Mouse (Mus musculus): ENCODE data around the gene Stxbp6.

DNA sequence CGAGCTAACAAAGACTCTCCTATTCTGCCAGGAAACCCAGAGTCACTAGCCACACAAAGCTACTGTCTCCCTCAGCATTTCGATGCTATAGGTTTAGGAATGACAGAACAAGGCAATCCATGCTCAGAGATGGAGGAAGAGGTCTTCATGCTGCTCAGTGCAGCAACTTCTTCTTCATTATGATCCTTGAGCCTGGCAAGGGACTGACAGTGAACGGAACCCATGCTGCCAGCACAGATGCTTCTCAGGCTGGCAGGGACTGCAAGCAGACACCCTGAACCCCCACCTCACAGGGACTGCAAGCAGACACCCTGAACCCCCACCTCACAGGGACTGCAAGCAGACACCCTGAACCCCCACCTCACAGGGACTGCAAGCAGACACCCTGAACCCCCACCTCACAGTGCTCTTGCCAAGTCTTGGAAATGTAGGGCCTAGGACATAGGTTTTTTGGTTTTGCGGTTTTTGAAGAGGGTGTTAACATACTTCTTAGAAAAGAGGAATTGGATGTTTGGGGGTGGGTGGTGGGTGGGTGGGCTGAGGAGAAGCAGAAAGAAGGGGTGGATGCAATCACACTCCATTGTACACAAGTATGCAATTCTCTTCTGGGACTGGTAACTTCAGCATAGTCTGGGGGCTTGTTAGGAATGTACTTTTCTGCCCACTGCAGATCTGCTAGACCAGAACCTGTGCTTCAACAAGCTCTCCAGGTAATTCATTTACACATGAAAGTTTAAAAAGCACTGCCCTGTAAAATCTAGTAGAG lies 8.1 kb upstream of the Stxbp6 start:
- TF ChIP-seq CTCF (IDR thresholded peaks at IDR 0.05; ENCODE audit: low read depth) (no peak), EP300 (IDR thresholded peaks at IDR 0.05; ENCODE audit: low read depth) (no peak)

Measured in liver, postnatal 0 days (tissue).